1 mouse cellular context compared by ENCODE assay signal in genomic region chr1:75191622-75192402, GRCm38 (mm10).
TF ChIP-seq lines count a peak whose summit lies in the region.

Gene Ankzf1, plus strand, starts transcription at chr1:75192151.
Gene Atg9a, minus strand, starts transcription at chr1:75192196.

TF ChIP-seq in myocyte, 11 proteins besides CTCF, POLR2A, EP300 and RAD21 (continued from another document):
- TF ChIP-seq REST (IDR thresholded peaks at IDR 0.05; ENCODE audit: insufficient read depth, insufficient read length) (no peak), E2F4 (IDR thresholded peaks at IDR 0.05; ENCODE audit: insufficient read depth) (no peak)
